Mouse (Mus musculus): ENCODE data around the gene Gxylt1. TPM values are rescaled to one million over a fixed set of nuclear protein-coding genes. Genes with fewer than 3 reads are reported as not detected.

The Gxylt1 gene
- total RNA-seq, 1 experiment from 2014 or later, result 35.6 TPM

Other genes starting within 250 kb of the Gxylt1 start
- gene Yaf2, start 61.8 kb upstream of the Gxylt1 start, total RNA-seq (2021), result 36.5 and 42.2 TPM in 2 replicates
- gene Zcrb1, start 123.2 kb upstream of the Gxylt1 start, total RNA-seq (2021), result 86.4 and 112 TPM in 2 replicates
- gene Pphln1, start 123.2 kb upstream of the Gxylt1 start, total RNA-seq (2021), result 39.0 and 41.3 TPM in 2 replicates

Measured in adrenal gland, postnatal 25 days (tissue).